Mouse (Mus musculus) CH12.LX (cell line): ENCODE data around the gene Zfp639. TPM values are rescaled to one million over a fixed set of nuclear protein-coding genes. Genes with fewer than 3 reads are reported as not detected.

ENCODE experiments used
- DNase-seq: peaks from one replicate; pipeline ENCODE4 v3.0.0-alpha.2; 2013; ENCODE audit errors: extremely low read depth
- H3K27ac ChIP-seq: 2 replicates; pipeline ENCODE4 v1.5.1; 2012; ENCODE audit warnings: low read depth, mild to moderate bottlenecking, control low read depth, moderate library complexity; ENCODE audit not compliant: insufficient read depth
- H3K27me3 ChIP-seq: replicated peaks from 2 replicates; pipeline ENCODE3; 2012; ENCODE audit warnings: inconsistent platforms
- H3K36me3 ChIP-seq, 2 experiments: replicated peaks in 1 of 2; 2 replicates each; pipeline versions ENCODE3 to v1.6.1; 2012; ENCODE audit warnings: inconsistent platforms in 1 of 2, low read length in 1 of 2, mild to moderate bottlenecking in 1 of 2, mixed read lengths in 1 of 2, moderate library complexity in 1 of 2; ENCODE audit not compliant: control insufficient read depth in 1 of 2, insufficient read depth in 1 of 2
- H3K4me1 ChIP-seq, 2 experiments: 2 replicates each; pipeline ENCODE4 v1.6.1; 2012; ENCODE audit warnings: inconsistent platforms in 1 of 2, moderate library complexity in 1 of 2; ENCODE audit not compliant: insufficient read depth in 2 of 2, control insufficient read depth in 1 of 2
- H3K4me2 ChIP-seq: 2 replicates; pipeline ENCODE4 v1.6.1; 2012; ENCODE audit warnings: low read depth, mild to moderate bottlenecking, control low read depth; ENCODE audit not compliant: poor library complexity, insufficient read depth, severe bottlenecking
- H3K4me3 ChIP-seq, 3 experiments: fragments of 150-350 bp in 1 of 3; sonication (generic) in 1 of 3; replicated peaks in 1 of 3; 2 replicates each; pipeline versions ENCODE3 to v1.5.1; 2011 to 2012; ENCODE audit warnings: low read depth in 2 of 3, low read length in 2 of 3, mild to moderate bottlenecking in 2 of 3, moderate library complexity in 2 of 3, control low read depth in 1 of 3, improper control_type of control experiment in 1 of 3, inconsistent platforms in 1 of 3, mixed read lengths in 1 of 3; ENCODE audit not compliant: poor library complexity in 1 of 3
- H3K79me2 ChIP-seq: replicated peaks from 2 replicates; pipeline ENCODE4 v1.6.1; 2012; ENCODE audit warnings: mild to moderate bottlenecking, moderate library complexity; ENCODE audit not compliant: control insufficient read depth, poor library complexity, insufficient read depth, severe bottlenecking; ENCODE audit errors: extremely low read depth
- H3K9ac ChIP-seq: 2 replicates; pipeline ENCODE4 v1.6.1; 2012; ENCODE audit warnings: low read depth, mild to moderate bottlenecking, control low read depth, moderate library complexity; ENCODE audit not compliant: insufficient read depth
- H3K9me3 ChIP-seq: replicated peaks from 2 replicates; pipeline ENCODE3; 2012; ENCODE audit warnings: low read length, inconsistent platforms, mixed read lengths
- BHLHE40 ChIP-seq: IDR thresholded peaks from 2 replicates; pipeline ENCODE4 v1.6.1; 2011; ENCODE audit warnings: mild to moderate bottlenecking, low read depth, low read length, improper control_type of control experiment
- CHD1 ChIP-seq: IDR thresholded peaks from 2 replicates; pipeline ENCODE4 v1.6.1; 2012; ENCODE audit warnings: low read depth, low read length, improper control_type of control experiment, inconsistent platforms
- CTCF ChIP-seq, 2 experiments: IDR thresholded peaks in 1 of 2; conservative IDR thresholded peaks in 1 of 2; 2 replicates each; pipeline ENCODE4 v1.5.1; 2011 to 2012; ENCODE audit warnings: low read depth in 2 of 2, low read length in 2 of 2, improper control_type of control experiment in 1 of 2, inconsistent platforms in 1 of 2, mild to moderate bottlenecking in 1 of 2, moderate library complexity in 1 of 2
- E2F4 ChIP-seq: IDR thresholded peaks from 2 replicates; pipeline ENCODE4 v1.6.1; 2011; ENCODE audit warnings: low read depth, low read length, improper control_type of control experiment; ENCODE audit not compliant: insufficient replicate concordance
- ELF1 ChIP-seq: IDR thresholded peaks from 2 replicates; pipeline ENCODE4 v1.6.1; 2014; ENCODE audit warnings: low read depth, mild to moderate bottlenecking, inconsistent platforms, low read length, improper control_type of control experiment
- ETS1 ChIP-seq: conservative IDR thresholded peaks from 2 replicates; pipeline ENCODE4 v1.6.1; 2012; ENCODE audit warnings: low read depth, mild to moderate bottlenecking, inconsistent platforms, low read length, improper control_type of control experiment, moderate library complexity
- GABPA ChIP-seq: IDR thresholded peaks from 2 replicates; pipeline ENCODE4 v1.6.1; 2012; ENCODE audit warnings: low read depth, low read length, improper control_type of control experiment, inconsistent platforms; ENCODE audit not compliant: insufficient replicate concordance
- HCFC1 ChIP-seq: IDR thresholded peaks from 2 replicates; pipeline ENCODE4 v1.6.1; 2012; ENCODE audit warnings: low read depth, mild to moderate bottlenecking, inconsistent platforms, low read length, improper control_type of control experiment
- JUN ChIP-seq: IDR thresholded peaks from 2 replicates; pipeline ENCODE4 v1.6.1; 2011; ENCODE audit warnings: low read depth, mild to moderate bottlenecking, low read length, improper control_type of control experiment, moderate library complexity; ENCODE audit not compliant: insufficient read depth
- JUND ChIP-seq: conservative IDR thresholded peaks from 2 replicates; pipeline ENCODE4 v1.6.1; 2011; ENCODE audit warnings: low read depth, low read length, improper control_type of control experiment
- KAT2A ChIP-seq: IDR thresholded peaks from 2 replicates; pipeline ENCODE4 v1.6.1; 2012; ENCODE audit warnings: low read length, improper control_type of control experiment, inconsistent platforms; ENCODE audit not compliant: insufficient replicate concordance
- MAZ ChIP-seq: IDR thresholded peaks from 2 replicates; pipeline ENCODE4 v1.6.1; 2012; ENCODE audit warnings: low read depth, mild to moderate bottlenecking, inconsistent platforms, low read length, improper control_type of control experiment, moderate library complexity
- MEF2A ChIP-seq: IDR thresholded peaks from 2 replicates; pipeline ENCODE4 v1.6.1; 2014; ENCODE audit warnings: low read depth, mild to moderate bottlenecking, inconsistent platforms, low read length, improper control_type of control experiment, borderline replicate concordance
- MXI1 ChIP-seq: IDR thresholded peaks from 2 replicates; pipeline ENCODE4 v1.6.1; 2011; ENCODE audit warnings: mild to moderate bottlenecking, low read depth, low read length, improper control_type of control experiment
- NELFE ChIP-seq: IDR thresholded peaks from 2 replicates; pipeline ENCODE4 v1.6.1; 2011; ENCODE audit warnings: low read depth, low read length, improper control_type of control experiment
- NRF1 ChIP-seq: IDR thresholded peaks from 2 replicates; pipeline ENCODE4 v1.6.1; 2014; ENCODE audit warnings: low read depth, mild to moderate bottlenecking, inconsistent platforms, low read length, improper control_type of control experiment, moderate library complexity
- PAX5 ChIP-seq: IDR thresholded peaks from 2 replicates; pipeline ENCODE4 v1.6.1; 2012; ENCODE audit warnings: low read length, inconsistent platforms, mixed read lengths
- POLR2A ChIP-seq: IDR thresholded peaks from 2 replicates; pipeline ENCODE4 v1.6.1; 2011; ENCODE audit warnings: low read depth, mild to moderate bottlenecking, improper control_type of control experiment, low read length
- RAD21 ChIP-seq: IDR thresholded peaks from 2 replicates; pipeline ENCODE4 v1.6.1; 2011; ENCODE audit warnings: low read depth, mild to moderate bottlenecking, low read length, improper control_type of control experiment, moderate library complexity
- SIN3A ChIP-seq: IDR thresholded peaks from 2 replicates; pipeline ENCODE4 v1.6.1; 2012; ENCODE audit warnings: low read length, improper control_type of control experiment, inconsistent platforms
- SMC3 ChIP-seq: IDR thresholded peaks from 2 replicates; pipeline ENCODE4 v1.6.1; 2011; ENCODE audit warnings: low read depth, low read length, improper control_type of control experiment
- TBP ChIP-seq: conservative IDR thresholded peaks from 2 replicates; pipeline ENCODE4 v1.6.1; 2011; ENCODE audit warnings: low read depth, low read length, improper control_type of control experiment
- TCF12 ChIP-seq: IDR thresholded peaks from 2 replicates; pipeline ENCODE4 v1.6.1; 2014; ENCODE audit warnings: low read depth, mild to moderate bottlenecking, inconsistent platforms, low read length, improper control_type of control experiment
- USF1 ChIP-seq: IDR thresholded peaks from 2 replicates; pipeline ENCODE4 v1.6.1; 2014; ENCODE audit warnings: low read depth, mild to moderate bottlenecking, inconsistent platforms, low read length, improper control_type of control experiment
- ZC3H11A ChIP-seq: IDR thresholded peaks from 2 replicates; pipeline ENCODE4 v1.6.1; 2012; ENCODE audit warnings: low read depth, mild to moderate bottlenecking, inconsistent platforms, low read length, improper control_type of control experiment
- ZMIZ1 ChIP-seq: IDR thresholded peaks from 2 replicates; pipeline ENCODE4 v1.6.1; 2012; ENCODE audit warnings: low read depth, mild to moderate bottlenecking, inconsistent platforms, low read length, improper control_type of control experiment
- ZNF384 ChIP-seq: IDR thresholded peaks from 2 replicates; pipeline ENCODE4 v1.6.1; 2012; ENCODE audit warnings: low read depth, low read length, improper control_type of control experiment, inconsistent platforms
- dilution Hi-C: fragments of 300-500 bp; cut with MboI; formaldehyde crosslinking; loops from 2 replicates; pipeline ENCODE4 v1.14.3; 2020; ENCODE audit warnings: low sequenced_read_pairs; ENCODE audit not compliant: extremely low pct_unique_long_range_greater_than_20kb, extremely low pct_ligation_motif_present
- in situ Hi-C: fragments of 300-500 bp; cut with MboI; formaldehyde crosslinking; loops from 3 replicates; pipeline ENCODE4 v1.14.3; 2019; ENCODE audit warnings: low sequenced_read_pairs, low pct_ligation_motif_present, low pct_unique_long_range_greater_than_20kb, mixed read lengths
- polyA plus RNA-seq: library from polyadenylated mRNA; unstranded; fragments of >175 nt; gene quantifications from 2 replicates; pipeline ENCODE4 v1.2.1, GENCODE M21; 2012; ENCODE audit warnings: low read depth; ENCODE audit not compliant: insufficient read length
- total RNA-seq, 2 experiments: library from RNA; depleted of rRNA; stranded (reverse); fragments of 300-350 nt in 1 of 2; fragments of >200 nt in 1 of 2; gene quantifications; 2 replicates each; pipeline ENCODE4 v1.2.3; 2012 to 2014

The Zfp639 gene
- total and polyA plus RNA-seq, 3 experiments: 40.3 to 96.3 (median 43.2) TPM

DNA sequence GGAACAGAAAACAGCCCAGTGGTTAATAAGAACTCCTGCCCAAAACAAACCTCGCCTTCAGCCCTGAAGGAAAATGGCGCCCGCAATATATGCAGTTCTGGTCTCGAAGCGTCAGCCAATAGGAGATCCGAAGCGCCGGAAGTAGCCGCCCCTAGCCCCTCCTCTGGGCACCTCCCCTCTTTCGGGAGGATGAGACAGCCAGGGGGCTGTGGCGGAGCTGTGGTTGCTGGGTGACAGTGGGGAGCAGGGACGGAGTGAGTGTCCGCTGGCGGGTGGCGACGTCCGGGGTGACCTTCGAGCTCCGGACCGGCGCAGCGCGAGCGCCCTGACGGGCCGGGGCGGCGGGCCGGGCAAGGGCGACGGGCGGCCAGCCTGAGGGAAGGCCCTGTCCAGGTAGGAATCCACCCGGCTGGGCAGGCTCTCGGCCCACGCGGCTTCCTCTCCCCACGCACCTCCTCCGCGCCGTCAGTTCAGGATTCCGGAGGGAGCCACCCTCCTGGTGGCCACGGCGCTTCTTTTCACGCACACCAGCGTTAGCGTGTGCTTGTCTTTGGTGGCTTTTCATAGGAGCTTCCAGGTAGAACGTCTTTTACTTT, 19.3 kb downstream of the Zfp639 start, which contains the start of gene Mfn1:
Gene Mfn1 (plus strand): TSS at position 163 of the 596 bp plus-strand sequence.
- Histone ChIP-seq H3K4me1 (peaks cover 2 to 6% of the 10 kb centered on the region in 2 experiments; a peak in 3 of 4 replicates), H3K9me3 (peaks cover 10% of the 10 kb centered on the region), H3K79me2 (no peaks in the 10 kb centered on the region), H3K4me2 (peak within 1 kb of the TSS; percentile 85), H3K9ac (peak within 1 kb of the TSS; percentile 42), H3K27me3 (no peaks in the 10 kb centered on the region), H3K27ac (no peak within 1 kb of the TSS), H3K36me3 (peaks cover 6 to 26% of the 10 kb centered on the region in 2 experiments), H3K4me3 (peak within 1 kb of the TSS; percentile 70 to 90 (median 87))
- peak; percentile 52; the same call in 1 of the 2 replicates for TF ChIP-seq TCF12
- peak; percentile 56 for TF ChIP-seq NELFE
- TF ChIP-seq JUN: no peak
- TF ChIP-seq ZNF384: no peak
- no peak for TF ChIP-seq CTCF (conservative IDR thresholded peaks at IDR 0.05 in 1 of 2, IDR thresholded peaks at IDR 0.05 in 1 of 2; ENCODE audit: low read depth in 2 of 2, low read length in 2 of 2)
- no peak for TF ChIP-seq GABPA
- peak; percentile 90 for TF ChIP-seq HCFC1
- TF ChIP-seq SMC3: no peak
- no peak for TF ChIP-seq ZC3H11A
- TF ChIP-seq PAX5: no peak
- no peak for TF ChIP-seq KAT2A
- TF ChIP-seq NRF1: peak; percentile 48
- no peak for TF ChIP-seq BHLHE40
- no peak for TF ChIP-seq RAD21
- TF ChIP-seq POLR2A: peak; percentile 76
- peak; percentile 34; the same call in 1 of the 2 replicates for TF ChIP-seq E2F4
- no peak for TF ChIP-seq ZMIZ1
- peak; percentile 91 for TF ChIP-seq TBP
- TF ChIP-seq MAZ: peak; percentile 69; the same call in 1 of the 2 replicates
- peak; percentile 69 for TF ChIP-seq MXI1
- peak; percentile 76 for TF ChIP-seq ELF1
- peak; percentile 21; the same call in 1 of the 2 replicates for TF ChIP-seq MEF2A
- TF ChIP-seq SIN3A: peak; percentile 75; the same call in 1 of the 2 replicates
- TF ChIP-seq USF1: no peak
- TF ChIP-seq JUND: no peak
- TF ChIP-seq ETS1: no peak
- no peak for TF ChIP-seq CHD1
- in situ Hi-C loops (loop anchor here (10.0 kb wide), 1 partner anchor 175 kb away; the partner anchor contains the start of gene Actl6a), dilution Hi-C loops (no loop called here)
- DNase-seq: peak; percentile 96
